Mouse (Mus musculus) thymus, adult 2 months (tissue): ENCODE results near the gene Tecpr2. TPM values are rescaled to one million over a fixed set of nuclear protein-coding genes. Genes with fewer than 3 reads are reported as not detected.

Experiments used
- DNase-seq: peaks from one replicate; pipeline ENCODE4 v3.0.0; 2021
- H3K27ac ChIP-seq: fragments of 200-500 bp; 2 replicates; pipeline ENCODE4 v1.5.1; 2012; ENCODE audit warnings: low read length, control low read depth; ENCODE audit not compliant: control insufficient read depth, insufficient read depth
- H3K27me3 ChIP-seq: fragments of 200-500 bp; 2 replicates; pipeline ENCODE4 v1.6.1; 2012; ENCODE audit warnings: mild to moderate bottlenecking, low read length, moderate library complexity, mixed read lengths; ENCODE audit not compliant: control insufficient read depth, insufficient read depth
- H3K36me3 ChIP-seq: fragments of 200-500 bp; 2 replicates; pipeline ENCODE4 v1.6.1; 2012; ENCODE audit warnings: mild to moderate bottlenecking, low read length, moderate library complexity; ENCODE audit not compliant: control insufficient read depth, insufficient read depth
- H3K4me1 ChIP-seq: fragments of 200-500 bp; replicated peaks from 2 replicates; pipeline ENCODE4 v1.6.1; 2012; ENCODE audit warnings: low read length; ENCODE audit not compliant: control insufficient read depth, insufficient read depth
- H3K4me3 ChIP-seq: fragments of 200-500 bp; 2 replicates; pipeline ENCODE4 v1.5.1; 2012; ENCODE audit warnings: mild to moderate bottlenecking, low read length, control low read depth, moderate library complexity; ENCODE audit not compliant: control insufficient read depth, insufficient read depth
- CTCF ChIP-seq: fragments of 200-500 bp; IDR thresholded peaks from 2 replicates; pipeline ENCODE4 v1.5.1; 2012; ENCODE audit warnings: mild to moderate bottlenecking, control low read depth, low read length, moderate library complexity, borderline replicate concordance; ENCODE audit not compliant: control insufficient read depth, poor library complexity, insufficient read depth; ENCODE audit errors: extremely low read depth
- POLR2A ChIP-seq: fragments of 200-500 bp; IDR thresholded peaks from 2 replicates; pipeline ENCODE4 v1.6.1; 2012; ENCODE audit warnings: mild to moderate bottlenecking, low read length, control low read depth, moderate library complexity; ENCODE audit not compliant: control insufficient read depth, poor library complexity, insufficient read depth; ENCODE audit errors: extremely low read depth
- WGBS: fragments of 180-500 bp; shearing (Covaris S2); methylation state at CpG from one replicate; pipeline ENCODE4 v1.1.7; 2018; 5-methylcytosine and 5-hydroxymethylcytosine counted together
- polyA plus RNA-seq: library from polyadenylated mRNA; depleted of rRNA; stranded (reverse); fragments of >200 nt; gene quantifications from 2 replicates; pipeline ENCODE4 v1.2.3, GENCODE M21; 2012; rRNA removed

Gene Tecpr2
- polyA plus RNA-seq, 1 experiment, result 9.3 TPM

GRCm38 (mm10) chr12:111016807-111017206 is 127.7 kb downstream of the Tecpr2 start:
- TF ChIP-seq CTCF, result no peak
- no peak for TF ChIP-seq POLR2A
- Histone ChIP-seq H3K4me1 (no peaks in the 10 kb centered on the region), H3K27me3 (no peaks in the 10 kb centered on the region), H3K4me3 (no peak overlapping the region), H3K36me3 (no peaks in the 10 kb centered on the region), H3K27ac (no peak overlapping the region)
- 80% methylated on average over 3 of the region's 3 CpGs for WGBS
- DNase-seq, result no peak

- H3K4me1 ChIP-seq, result no peaks in the 10 kb centered on the region
- H3K4me3 ChIP-seq, result no peak overlapping the region
- TF ChIP-seq POLR2A, result no peak
- TF ChIP-seq CTCF, result no peak
These were observed 129.0 kb downstream of the Tecpr2 start for GRCm38 (mm10) chr12:111018068-111018467.

GRCm38 (mm10) chr12:111019086-111019485 is 130.0 kb downstream of the Tecpr2 start:
- DNase-seq, result no peak
- no peak overlapping the region for H3K4me3 ChIP-seq
- no peak overlapping the region for H3K27ac ChIP-seq
- TF ChIP-seq POLR2A (no peak), CTCF (no peak)
- no peaks in the 10 kb centered on the region for H3K27me3 ChIP-seq
- no peaks in the 10 kb centered on the region for H3K4me1 ChIP-seq
- 91% methylated on average over 2 of the region's 2 CpGs for WGBS
- H3K36me3 ChIP-seq, result no peaks in the 10 kb centered on the region

More at GRCm38 (mm10) chr12:111018068-111018467, 129.0 kb downstream of the Tecpr2 start:
- DNase-seq, result no peak
- H3K27me3 ChIP-seq, result no peaks in the 10 kb centered on the region
- 95% methylated on average over 11 of the region's 11 CpGs for WGBS
- H3K36me3 ChIP-seq, result no peaks in the 10 kb centered on the region
- no peak overlapping the region for H3K27ac ChIP-seq

- Histone ChIP-seq H3K27ac (no peak overlapping the region), H3K36me3 (no peaks in the 10 kb centered on the region), H3K4me3 (no peak overlapping the region), H3K4me1 (no peaks in the 10 kb centered on the region), H3K27me3 (no peaks in the 10 kb centered on the region)
- TF ChIP-seq POLR2A (no peak), CTCF (no peak)
- no peak for DNase-seq
- 73% methylated on average over 1 of the region's 1 CpGs for WGBS
These were observed 132.1 kb downstream of the Tecpr2 start for GRCm38 (mm10) chr12:111021138-111021537.

- TF ChIP-seq POLR2A (no peak), CTCF (no peak)
- H3K27ac ChIP-seq, result no peak overlapping the region
- no peaks in the 10 kb centered on the region for H3K27me3 ChIP-seq
- WGBS, result 82% methylated on average over 3 of the region's 3 CpGs
- H3K4me1 ChIP-seq, result no peaks in the 10 kb centered on the region
- no peaks in the 10 kb centered on the region for H3K36me3 ChIP-seq
- DNase-seq, result no peak
- H3K4me3 ChIP-seq, result no peak overlapping the region
These were observed 132.5 kb downstream of the Tecpr2 start for GRCm38 (mm10) chr12:111021577-111021976.

Other genes starting within 250 kb of the Tecpr2 start
- 0.16 TPM in 1 of 2 replicates, not detected in the other for gene 1700001K19Rik, start 206.6 kb upstream of the Tecpr2 start, polyA plus RNA-seq
- 168 and 181 TPM in 2 replicates for gene Hsp90aa1, start 186.5 kb upstream of the Tecpr2 start, polyA plus RNA-seq
- gene Wdr20, start 151.3 kb upstream of the Tecpr2 start, polyA plus RNA-seq, result 29.9 and 31.7 TPM in 2 replicates
- gene Mok, start 48.3 kb upstream of the Tecpr2 start, polyA plus RNA-seq, result 0.65 and 1.4 TPM in 2 replicates
- 4.2 and 5.5 TPM in 2 replicates for gene Zfp839, start 39.0 kb upstream of the Tecpr2 start, polyA plus RNA-seq
- gene Cinp, start 119 bp upstream of the Tecpr2 start, polyA plus RNA-seq, result 52.0 and 53.7 TPM in 2 replicates
- gene Ankrd9, start 89.8 kb downstream of the Tecpr2 start, polyA plus RNA-seq, result 32.6 and 33.0 TPM in 2 replicates
- 21.9 and 24.4 TPM in 2 replicates for gene Rcor1, start 150.1 kb downstream of the Tecpr2 start, polyA plus RNA-seq